In the genomic region with DNA sequence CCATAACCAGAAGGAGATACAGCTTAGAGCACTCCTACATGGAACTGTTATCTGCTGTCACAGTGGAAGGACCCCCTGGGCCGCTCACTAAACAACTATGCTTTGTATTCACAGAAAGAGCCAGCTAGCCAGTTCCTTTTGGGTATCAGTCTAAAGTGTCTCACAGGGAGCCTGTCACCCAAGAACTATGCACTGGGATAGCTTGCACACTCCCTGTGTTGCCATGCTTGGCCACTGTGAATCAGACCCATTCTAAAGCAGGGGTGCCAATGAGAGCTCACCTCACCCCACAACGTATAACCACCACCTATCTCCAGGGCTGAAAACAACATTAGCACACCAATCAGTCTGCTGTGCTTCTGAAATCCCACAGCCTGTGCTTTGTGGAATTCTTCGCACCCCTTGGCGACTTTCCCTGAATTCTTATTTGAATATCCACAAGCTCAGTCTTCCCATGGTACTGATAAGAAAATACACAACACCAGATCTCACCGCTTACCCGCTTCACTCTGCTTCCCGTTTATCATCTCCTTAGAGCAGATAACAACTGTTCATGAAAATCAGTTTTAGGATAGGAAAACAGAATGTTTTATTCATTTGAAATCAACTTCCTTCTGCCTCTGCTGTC, we compare ENCODE assay signal across 10 mouse cellular contexts.
DNase-seq lines count a peak whose midpoint lies in the region; ATAC-seq and TF ChIP-seq lines count a peak whose summit lies in the region.
"Had no signal": no experiment of that assay in that cellular context is flagged by ENCODE, and none has a peak within 500 bp of the region (broad histone marks: within the 10 kb centered on the region; RNA-seq: fewer than 3 reads in every experiment).

No protein-coding gene starts in this region.

- H3K27ac ChIP-seq in heart, embryonic 12.5 days (ENCODE audit: poor library complexity, severe bottlenecking) = 0 out of 2 replicates have a peak overlapping the region, but pooled peaks have one; percentile 76
- 0 out of 2 replicates have a peak overlapping the region, but pooled peaks have one; percentile 49 for H3K27ac ChIP-seq in lung, embryonic 15.5 days
- H3K27ac ChIP-seq in hindbrain, embryonic 12.5 days = peak overlapping the region; percentile 77
- H3K27ac ChIP-seq in midbrain, postnatal 0 days (ENCODE audit: low read depth, low read length) = peak overlapping the region; percentile 94
- H3K27ac ChIP-seq: kidney, postnatal 0 days had no signal

- peaks cover 34% of the 10 kb centered on the region for H3K4me1 ChIP-seq in heart, embryonic 12.5 days (replicated peaks)
- peaks cover 31% of the 10 kb centered on the region for H3K4me1 ChIP-seq in lung, embryonic 15.5 days
- H3K4me1 ChIP-seq in lung, adult 2 months (ENCODE audit: control insufficient read depth, insufficient read depth, low read length) = no peaks in the 10 kb centered on the region
- H3K4me1 ChIP-seq in hindbrain, embryonic 12.5 days = peaks cover 34% of the 10 kb centered on the region
- H3K4me1 ChIP-seq in midbrain, postnatal 0 days (ENCODE audit: insufficient read depth, low read length) = peaks cover 39% of the 10 kb centered on the region

- DNase-seq in heart, adult 18-20 months = no peak
- no peak for DNase-seq in lung, adult 2 months
- DNase-seq in midbrain, postnatal 0 days (ENCODE audit: low spot score) = peak; percentile 11
- DNase-seq in thymus, postnatal 4 days = no peak

- H3K9ac ChIP-seq in heart, embryonic 12.5 days = no peak overlapping the region
- H3K9ac ChIP-seq in lung, embryonic 15.5 days = no peak overlapping the region
- H3K9ac ChIP-seq in hindbrain, embryonic 12.5 days = no peak overlapping the region
- peak overlapping the region; percentile 51 for H3K9ac ChIP-seq in midbrain, postnatal 0 days (replicated peaks; ENCODE audit: low read length, poor library complexity, severe bottlenecking)
- H3K9ac ChIP-seq: limb, embryonic 13.5 days had no signal

- no peak for TF ChIP-seq POLR2A in lung, adult 2 months (IDR thresholded peaks at IDR 0.05; ENCODE audit: borderline replicate concordance, extremely low read depth, low read depth, low read length)

- ATAC-seq in heart, embryonic 12.5 days (ENCODE audit: insufficient number of reproducible peaks, low FRiP score) = no peak
- ATAC-seq in lung, embryonic 15.5 days (ENCODE audit: borderline replicate concordance, extremely low read depth, low FRiP score, low TSS enrichment) = no peak
- 0 out of 2 replicates have a peak, but pooled peaks have one; percentile 23 for ATAC-seq in hindbrain, embryonic 12.5 days (ENCODE audit: low FRiP score)
- ATAC-seq in midbrain, postnatal 0 days (ENCODE audit: low FRiP score) = no peak
- ATAC-seq in granulocyte monocyte progenitor cell, adult 5-6 weeks (replicated peaks; ENCODE audit: poor library complexity, severe bottlenecking) = no peak

- no peaks in the 10 kb centered on the region for H3K27me3 ChIP-seq in heart, embryonic 12.5 days (replicated peaks)
- H3K27me3 ChIP-seq in lung, embryonic 15.5 days = no peaks in the 10 kb centered on the region
- no peaks in the 10 kb centered on the region for H3K27me3 ChIP-seq in hindbrain, embryonic 12.5 days
- no peaks in the 10 kb centered on the region for H3K27me3 ChIP-seq in midbrain, postnatal 0 days (ENCODE audit: insufficient read depth, low read length)
- H3K27me3 ChIP-seq: limb, embryonic 13.5 days had no signal

- no peak for TF ChIP-seq CTCF in lung, adult 2 months (IDR thresholded peaks at IDR 0.05; ENCODE audit: insufficient read depth, low read length)
- TF ChIP-seq CTCF in midbrain, postnatal 0 days (IDR thresholded peaks at IDR 0.05) = no peak

- H3K4me2 ChIP-seq in heart, embryonic 12.5 days = no peak overlapping the region
- no peak overlapping the region for H3K4me2 ChIP-seq in lung, embryonic 15.5 days
- no peak overlapping the region for H3K4me2 ChIP-seq in hindbrain, embryonic 12.5 days (replicated peaks)
- peak overlapping the region; percentile 36 for H3K4me2 ChIP-seq in midbrain, postnatal 0 days (ENCODE audit: low read depth, low read length, poor library complexity, severe bottlenecking)
- H3K4me2 ChIP-seq: limb, embryonic 13.5 days had no signal

- H3K9me3 ChIP-seq in heart, embryonic 12.5 days (replicated peaks) = no peaks in the 10 kb centered on the region
- H3K9me3 ChIP-seq in lung, embryonic 15.5 days = no peaks in the 10 kb centered on the region
- H3K9me3 ChIP-seq in hindbrain, embryonic 12.5 days (replicated peaks) = no peaks in the 10 kb centered on the region
- H3K9me3 ChIP-seq in midbrain, postnatal 0 days (ENCODE audit: low read length) = no peaks in the 10 kb centered on the region
- H3K9me3 ChIP-seq: limb, embryonic 13.5 days had no signal

- no peak overlapping the region for H3K4me3 ChIP-seq in heart, embryonic 12.5 days
- H3K4me3 ChIP-seq in lung, embryonic 15.5 days = no peak overlapping the region
- H3K4me3 ChIP-seq in lung, adult 2 months (replicated peaks; ENCODE audit: extremely low read depth, low read depth, low read length) = no peak overlapping the region
- H3K4me3 ChIP-seq in hindbrain, embryonic 12.5 days = no peak overlapping the region
- no peak overlapping the region for H3K4me3 ChIP-seq in midbrain, postnatal 0 days (ENCODE audit: low read depth, low read length)
- H3K4me3 ChIP-seq: limb, embryonic 13.5 days had no signal

- WGBS in heart, embryonic 12.5 days = 18% methylated on average over 7 of the region's 7 CpGs
- WGBS in lung, embryonic 15.5 days = 35% methylated on average over 7 of the region's 7 CpGs
- 46% methylated on average over 7 of the region's 7 CpGs for WGBS in lung, adult 2 months
- WGBS in hindbrain, embryonic 12.5 days = 43% methylated on average over 7 of the region's 7 CpGs
- 15% methylated on average over 7 of the region's 7 CpGs for WGBS in midbrain, postnatal 0 days

- peaks cover 28% of the 10 kb centered on the region for H3K36me3 ChIP-seq in heart, embryonic 12.5 days
- no peaks in the 10 kb centered on the region for H3K36me3 ChIP-seq in lung, embryonic 15.5 days
- H3K36me3 ChIP-seq in hindbrain, embryonic 12.5 days = peaks cover 31% of the 10 kb centered on the region
- peaks cover 29% of the 10 kb centered on the region for H3K36me3 ChIP-seq in midbrain, postnatal 0 days (ENCODE audit: insufficient read depth, low read length)
